ENCODE assay signal across 28 mouse cellular contexts in genomic region chr7:126675104-126675503, GRCm38 (mm10). TPM values are rescaled to one million over a fixed set of nuclear protein-coding genes. Genes with fewer than 3 reads are reported as not detected.
A peak's percentile ranks its signal among the peaks of the same experiment; 100 is the strongest.
DNase-seq lines count a peak whose midpoint lies in the region; ATAC-seq and TF ChIP-seq lines count a peak whose summit lies in the region.
"Had no signal": no experiment of that assay in that cellular context is flagged by ENCODE, and none has a peak within 500 bp of the region (broad histone marks: within the 10 kb centered on the region; RNA-seq: fewer than 3 reads in every experiment).

No protein-coding gene starts in this region.

- H3K27ac ChIP-seq in gastrocnemius, adult 2 months: peak overlapping the region; percentile 90
- no peak overlapping the region for H3K27ac ChIP-seq in heart, embryonic 16.5 days (ENCODE audit: low read length)
- H3K27ac ChIP-seq in liver, embryonic 15.5 days (replicated peaks): no peak overlapping the region
- 0 out of 2 replicates have a peak overlapping the region, but pooled peaks have one; percentile 49 for H3K27ac ChIP-seq in cortical plate, adult 2 months (ENCODE audit: insufficient read depth, low read length)
- H3K27ac ChIP-seq: forebrain, embryonic 13.5 days; hindbrain, embryonic 10.5 days; hindbrain, embryonic 15.5 days; limb, embryonic 13.5 days; midbrain, embryonic 13.5 days; neural tube, embryonic 13.5 days had no signal

- no peak for TF ChIP-seq CTCF in gastrocnemius, adult 2 months (IDR thresholded peaks at IDR 0.05)
- TF ChIP-seq CTCF in cortical plate, adult 2 months (IDR thresholded peaks at IDR 0.05; ENCODE audit: extremely low read depth, insufficient read depth, low read length): no peak

- H3K36me3 ChIP-seq in heart, embryonic 16.5 days (ENCODE audit: control insufficient read depth, insufficient read depth): peaks cover 19% of the 10 kb centered on the region
- peaks cover 47% of the 10 kb centered on the region for H3K36me3 ChIP-seq in liver, embryonic 15.5 days (replicated peaks)

- H3K4me2 ChIP-seq in heart, embryonic 16.5 days (ENCODE audit: low read depth, low read length): peak overlapping the region; percentile 51; the same call in 1 of the 2 replicates
- H3K4me2 ChIP-seq in liver, embryonic 15.5 days: peak overlapping the region; percentile 44; the same call in 1 of the 2 replicates
- H3K4me2 ChIP-seq: forebrain, embryonic 13.5 days; heart, embryonic 11.5 days; hindbrain, embryonic 15.5 days; limb, embryonic 13.5 days; lung, embryonic 15.5 days; midbrain, embryonic 13.5 days; neural tube, embryonic 13.5 days had no signal

- H3K4me1 ChIP-seq in heart, embryonic 16.5 days (ENCODE audit: control insufficient read depth, insufficient read depth, low read length): peaks cover 17% of the 10 kb centered on the region
- H3K4me1 ChIP-seq in liver, embryonic 15.5 days (replicated peaks): peaks cover 27% of the 10 kb centered on the region
- H3K4me1 ChIP-seq in cortical plate, adult 2 months (ENCODE audit: control insufficient read depth, insufficient read depth, low read length): peaks cover 3% of the 10 kb centered on the region
- H3K4me1 ChIP-seq: forebrain, embryonic 13.5 days; hindbrain, embryonic 10.5 days; hindbrain, embryonic 15.5 days; midbrain, embryonic 13.5 days; neural tube, embryonic 13.5 days had no signal

- no peaks in the 10 kb centered on the region for H3K27me3 ChIP-seq in heart, embryonic 16.5 days (ENCODE audit: control insufficient read depth, insufficient read depth, low read length)
- no peaks in the 10 kb centered on the region for H3K27me3 ChIP-seq in liver, embryonic 15.5 days
- H3K27me3 ChIP-seq: CH12.LX; forebrain, embryonic 13.5 days; hindbrain, embryonic 15.5 days; limb, embryonic 13.5 days; lung, embryonic 15.5 days; megakaryocyte, embryonic 14.5 days; midbrain, embryonic 13.5 days; neural tube, embryonic 13.5 days had no signal

- intact Hi-C loops in gastrocnemius, adult 2 months (cut with DNase I): no loop called here
- intact Hi-C loops in gastrocnemius, postnatal 36 days (cut with DNase I): no loop called here

- H3K4me3 ChIP-seq in gastrocnemius, adult 2 months: peak overlapping the region; percentile 68
- H3K4me3 ChIP-seq in heart, embryonic 16.5 days (ENCODE audit: low read length): no peak overlapping the region
- H3K4me3 ChIP-seq in liver, embryonic 15.5 days (replicated peaks): peak overlapping the region; percentile 28; the same call in 1 of the 2 replicates
- H3K4me3 ChIP-seq in cortical plate, adult 2 months (ENCODE audit: insufficient read depth, low read length): no peak overlapping the region
- H3K4me3 ChIP-seq: forebrain, embryonic 13.5 days; hindbrain, embryonic 10.5 days; hindbrain, embryonic 15.5 days; limb, embryonic 13.5 days; lung, embryonic 15.5 days; megakaryocyte, embryonic 14.5 days; midbrain, embryonic 13.5 days; neural tube, embryonic 13.5 days had no signal

- 94% methylated on average over 8 of the region's 8 CpGs for WGBS in heart, embryonic 16.5 days
- 78% methylated on average over 8 of the region's 8 CpGs for WGBS in liver, embryonic 15.5 days (ENCODE audit: insufficient replicate concordance)

- no peak for DNase-seq in gastrocnemius, adult 2 months
- DNase-seq in gastrocnemius, postnatal 36 days: no peak
- no peak for DNase-seq in heart, adult 18-20 months
- no peak for DNase-seq in liver
- DNase-seq in right cerebral cortex, postnatal 4 days: no peak
- DNase-seq: adrenal gland, adult 2 months; adrenal gland, postnatal 36 days; cerebellum, adult 8-10 months; cerebellum, postnatal 25 days; gastrocnemius, postnatal 25 days; kidney, adult 18-20 months; kidney, postnatal 36 days; lung, postnatal 4 days had no signal

- no peak overlapping the region for H3K9ac ChIP-seq in heart, embryonic 16.5 days (ENCODE audit: low read length)
- H3K9ac ChIP-seq in liver, embryonic 15.5 days: no peak overlapping the region
- H3K9ac ChIP-seq: forebrain, embryonic 13.5 days; hindbrain, embryonic 15.5 days; limb, embryonic 13.5 days; lung, embryonic 15.5 days; midbrain, embryonic 13.5 days; neural tube, embryonic 13.5 days had no signal

- no peak for TF ChIP-seq POLR2A in cortical plate, adult 2 months (IDR thresholded peaks at IDR 0.05; ENCODE audit: extremely low read depth, insufficient read depth, low read length)

- no peaks in the 10 kb centered on the region for H3K9me3 ChIP-seq in heart, embryonic 16.5 days (replicated peaks; ENCODE audit: control insufficient read depth, low read length)
- no peaks in the 10 kb centered on the region for H3K9me3 ChIP-seq in liver, embryonic 15.5 days (replicated peaks)
- H3K9me3 ChIP-seq: forebrain, embryonic 13.5 days; hindbrain, embryonic 10.5 days; hindbrain, embryonic 15.5 days; limb, embryonic 13.5 days; lung, embryonic 15.5 days; megakaryocyte, embryonic 14.5 days; midbrain, embryonic 13.5 days; neural tube, embryonic 13.5 days had no signal

- no peak for ATAC-seq in heart, embryonic 16.5 days (replicated peaks; ENCODE audit: extremely low read depth, insufficient read depth, low FRiP score)
- no peak for ATAC-seq in liver, embryonic 15.5 days (ENCODE audit: insufficient read depth)
- ATAC-seq: activated CD4-positive, CD25-positive, alpha-beta regulatory T cell, adult 4 months; forebrain, embryonic 13.5 days; inflammation-experienced regulatory T-cells, adult 6 months; midbrain, embryonic 13.5 days had no signal

RNA-seq across cellular contexts. Expression of gene Sult1a1, which starts 1.1 kb away (rescaled TPM):
- 10 to 100 TPM; 16.6 to 16.8 TPM for total RNA-seq in gastrocnemius, adult 2 months (2021)
- total RNA-seq in gastrocnemius, postnatal 36 days (2021): 10 to 100 TPM; 15.7 to 21.0 TPM
- polyA plus RNA-seq in heart, embryonic 16.5 days (2015; fragmentation: Nextera tagmentation; extraction: Ambion mirVana): 17.4 and 18.5 TPM in 2 replicates
- 10 to 100 TPM; 31.1 to 44.0 TPM for total RNA-seq in heart, adult 18-20 months (2021)
- 37.8 and 52.1 TPM in 2 replicates for polyA plus RNA-seq in liver, embryonic 15.5 days (2015; fragmentation: Nextera tagmentation; extraction: Ambion mirVana)
- 14.1 and 16.5 TPM in 2 replicates for polyA plus RNA-seq in cortical plate, adult 2 months (2012; rRNA removed)

RNA-seq across cellular contexts. Expression of gene Bola2, which starts 20.1 kb away (rescaled TPM):
- 10 to 100 TPM; 35.1 to 36.9 TPM for total RNA-seq in gastrocnemius, adult 2 months (2021)
- total RNA-seq in gastrocnemius, postnatal 36 days (2021): 10 to 100 TPM; 29.9 to 36.8 TPM
- polyA plus RNA-seq in heart, embryonic 16.5 days (2015; fragmentation: Nextera tagmentation; extraction: Ambion mirVana): 75.4 and 85.6 TPM in 2 replicates
- total RNA-seq in heart, adult 18-20 months (2021): 10 to 100 TPM; 60.1 to 60.4 TPM
- 71.8 and 82.7 TPM in 2 replicates for polyA plus RNA-seq in liver, embryonic 15.5 days (2015; fragmentation: Nextera tagmentation; extraction: Ambion mirVana)
- 51.2 and 55.8 TPM in 2 replicates for polyA plus RNA-seq in cortical plate, adult 2 months (2012; rRNA removed)

RNA-seq across cellular contexts. Expression of gene Slx1b, which starts 20.5 kb away (rescaled TPM):
- total RNA-seq in gastrocnemius, adult 2 months (2021): 1 to 10 TPM; 2.7 to 3.3 TPM
- total RNA-seq in gastrocnemius, postnatal 36 days (2021): 1 to 10 TPM; 2.1 to 3.6 TPM
- polyA plus RNA-seq in heart, embryonic 16.5 days (2015; fragmentation: Nextera tagmentation; extraction: Ambion mirVana): 6.6 and 6.7 TPM in 2 replicates
- 1 to 10 TPM; 3.7 to 4.1 TPM for total RNA-seq in heart, adult 18-20 months (2021)
- 3.0 TPM in 2 replicates for polyA plus RNA-seq in liver, embryonic 15.5 days (2015; fragmentation: Nextera tagmentation; extraction: Ambion mirVana)
- 31.2 and 33.8 TPM in 2 replicates for polyA plus RNA-seq in cortical plate, adult 2 months (2012; rRNA removed)

RNA-seq across cellular contexts. Expression of gene Sgf29, which starts 26.0 kb away (rescaled TPM):
- total RNA-seq in gastrocnemius, adult 2 months (2021): 10 to 100 TPM; 30.0 to 34.1 TPM
- 10 to 100 TPM; 29.3 to 33.2 TPM for total RNA-seq in gastrocnemius, postnatal 36 days (2021)
- polyA plus RNA-seq in heart, embryonic 16.5 days (2015; fragmentation: Nextera tagmentation; extraction: Ambion mirVana): 36.1 and 39.1 TPM in 2 replicates
- 10 to 100 TPM; 24.8 to 26.5 TPM for total RNA-seq in heart, adult 18-20 months (2021)
- polyA plus RNA-seq in liver, embryonic 15.5 days (2015; fragmentation: Nextera tagmentation; extraction: Ambion mirVana): 29.1 and 31.0 TPM in 2 replicates
- 38.1 and 43.4 TPM in 2 replicates for polyA plus RNA-seq in cortical plate, adult 2 months (2012; rRNA removed)

RNA-seq across cellular contexts. Expression of gene Coro1a, which starts 32.5 kb away (rescaled TPM):
- 1 to 10 TPM; 2.3 to 2.4 TPM for total RNA-seq in gastrocnemius, adult 2 months (2021)
- 1 to 10 TPM; 2.6 to 5.2 TPM for total RNA-seq in gastrocnemius, postnatal 36 days (2021)
- 57.7 and 131 TPM in 2 replicates for polyA plus RNA-seq in heart, embryonic 16.5 days (2015; fragmentation: Nextera tagmentation; extraction: Ambion mirVana)
- 10 to 100 TPM in 1 of 2 experiments, 1 to 10 TPM in 1; 9.3 to 28.6 TPM for total RNA-seq in heart, adult 18-20 months (2021)
- 109 and 118 TPM in 2 replicates for polyA plus RNA-seq in liver, embryonic 15.5 days (2015; fragmentation: Nextera tagmentation; extraction: Ambion mirVana)
- 204 and 218 TPM in 2 replicates for polyA plus RNA-seq in cortical plate, adult 2 months (2012; rRNA removed)

Comparison
In these comparisons a context has a peak if more than half of its experiments do, and no peak if none do; other contexts are left out.
1. H3K27ac ChIP-seq: peak in gastrocnemius, adult 2 months (single experiment) and cortical plate, adult 2 months (single experiment); none in heart, embryonic 16.5 days (single experiment) and liver, embryonic 15.5 days (single experiment).
2. H3K4me3 ChIP-seq: peak in gastrocnemius, adult 2 months (single experiment) and liver, embryonic 15.5 days (single experiment); none in heart, embryonic 16.5 days (single experiment) and cortical plate, adult 2 months (single experiment).